Mouse (Mus musculus): Measurements from ENCODE around the gene Vps11. TPM values are rescaled to one million over a fixed set of nuclear protein-coding genes. Genes with fewer than 3 reads are reported as not detected.
A peak's percentile ranks its signal among the peaks of the same experiment; 100 is the strongest.
"Not testable (repeated sequence)": the region's sequence is repeated elsewhere in the genome, so short reads cannot be mapped to it uniquely, and the experiment has no call there.

The Vps11 gene
- polyA plus RNA-seq (2012; rRNA removed) (9.4 and 9.7 TPM in 2 replicates), polyA plus RNA-seq (2014; fragmentation: Nextera tagmentation; extraction: Ambion mirVana) (11.5 and 12.0 TPM in 2 replicates)

DNA sequence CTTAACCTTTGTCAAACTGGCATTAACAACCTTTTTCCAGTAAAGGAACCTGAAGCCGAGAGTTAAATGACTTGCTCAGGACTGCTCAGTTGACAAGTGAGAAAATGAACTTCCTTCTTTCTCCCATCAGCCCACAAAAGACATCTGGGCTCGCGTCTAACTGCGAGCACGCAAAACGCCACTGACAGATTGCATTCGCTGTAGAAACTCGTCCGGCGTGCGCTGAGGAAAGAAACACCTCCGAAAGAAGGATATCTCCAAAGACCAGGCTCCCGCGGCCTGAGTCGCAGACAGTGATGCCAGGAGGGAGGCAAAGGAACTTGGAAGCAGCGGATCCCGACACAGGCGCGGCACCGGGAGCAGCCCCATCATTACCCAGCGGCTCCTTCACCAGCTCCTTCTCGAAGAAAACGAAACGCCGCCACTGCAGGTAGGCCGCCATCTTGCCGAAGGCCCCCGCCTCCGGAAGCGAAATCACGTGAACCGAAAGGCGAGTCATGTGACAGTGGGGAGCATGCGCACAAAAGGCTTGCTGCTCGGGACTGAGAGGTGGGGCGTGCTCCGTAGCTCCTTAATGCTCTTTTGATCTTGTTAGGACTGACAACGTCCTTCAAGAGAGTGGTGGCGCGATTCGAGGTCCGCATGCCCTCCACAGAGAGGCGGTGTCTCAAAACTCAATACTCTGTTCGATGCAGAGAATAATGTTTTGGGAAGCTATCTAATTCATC lies at the start of gene Vps11:
Gene Vps11 (minus strand): TSS at position 481 of the 728 bp plus-strand sequence.
- under 1% methylated on average over 44 of the region's 44 CpGs for WGBS (ENCODE audit: insufficient replicate concordance)
- peak within 1 kb of the TSS; percentile 82 for H3K9ac ChIP-seq (replicated peaks)
- H3K36me3 ChIP-seq (replicated peaks; ENCODE audit: control insufficient read depth, insufficient read depth, low read depth): peaks cover 26% of the 10 kb centered on the region
- no peaks in the 10 kb centered on the region for H3K9me3 ChIP-seq (ENCODE audit: control insufficient read depth, low read length)
- peak within 1 kb of the TSS; percentile 86 for H3K4me2 ChIP-seq (ENCODE audit: low read depth)
- no peaks in the 10 kb centered on the region for H3K27me3 ChIP-seq (ENCODE audit: control insufficient read depth, insufficient read depth, low read length)
- H3K27ac ChIP-seq: peak within 1 kb of the TSS; percentile 77
- peaks cover 6 to 7% of the 10 kb centered on the region in 2 experiments; a peak in 3 of 4 replicates for H3K4me1 ChIP-seq (replicated peaks; ENCODE audit: control insufficient read depth in 2 of 2, insufficient read depth in 2 of 2, low read length in 1 of 2)
- peak within 1 kb of the TSS; percentile 91 to 93 for H3K4me3 ChIP-seq (ENCODE audit: insufficient read depth in 1 of 2, low read depth in 2 of 2, low read length in 2 of 2)
- peak; percentile 31; the same call in 1 of the 2 replicates for TF ChIP-seq CTCF (IDR thresholded peaks at IDR 0.05; ENCODE audit: low read depth)
- TF ChIP-seq EP300 (IDR thresholded peaks at IDR 0.05; ENCODE audit: low read depth): 0 out of 2 replicates have a peak, but pooled peaks have one; percentile 15
- ATAC-seq (ENCODE audit: insufficient read depth): peak; percentile 88
- peak; percentile 94 to 96 (median 95) for DNase-seq (ENCODE audit: low read depth in 3 of 3, low spot score in 3 of 3)

DNA sequence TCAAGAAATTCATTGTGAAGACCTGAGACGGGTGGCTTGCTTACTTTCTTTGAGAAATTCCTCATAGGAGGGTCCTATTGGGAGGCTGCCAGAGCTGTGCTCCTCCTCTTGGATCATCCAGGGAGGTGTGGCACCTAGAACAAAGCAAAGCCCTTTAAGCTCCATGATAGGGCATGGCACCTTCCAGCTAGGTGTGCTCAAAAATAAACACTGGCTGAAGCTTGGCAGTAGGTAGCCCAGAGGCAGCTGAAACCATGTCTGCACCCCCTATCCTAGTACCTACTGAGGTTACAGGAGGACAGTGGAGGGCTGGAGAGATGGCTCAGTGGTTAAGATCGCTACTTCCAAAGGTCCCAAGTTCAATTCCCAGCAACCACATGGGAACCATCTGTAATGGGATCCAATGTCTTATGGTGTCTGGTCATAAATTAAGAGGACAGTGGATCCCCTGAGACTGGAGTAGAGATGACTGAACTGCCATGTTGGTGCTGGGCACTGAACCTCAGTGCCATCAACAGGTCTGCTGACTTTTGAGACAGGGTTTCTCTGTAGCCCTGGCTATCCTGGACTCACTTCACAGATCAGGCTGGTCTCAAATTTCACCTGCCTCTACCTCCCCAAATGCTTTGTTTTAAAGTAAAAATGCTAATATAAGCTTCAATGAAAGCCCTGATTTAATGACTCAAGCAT lies 49.3 kb upstream of the Vps11 start:
- Histone ChIP-seq H3K27ac (no peak overlapping the region; the same call in 1 of the 2 replicates), H3K9ac (replicated peaks) (no peak overlapping the region), H3K9me3 (ENCODE audit: control insufficient read depth, low read length) (no peaks in the 10 kb centered on the region), H3K4me3 (ENCODE audit: insufficient read depth in 1 of 2, low read depth in 2 of 2, low read length in 2 of 2) (no peak overlapping the region), H3K36me3 (replicated peaks; ENCODE audit: control insufficient read depth, insufficient read depth, low read depth) (peaks cover 61% of the 10 kb centered on the region), H3K4me2 (ENCODE audit: low read depth) (no peak overlapping the region), H3K27me3 (ENCODE audit: control insufficient read depth, insufficient read depth, low read length) (no peaks in the 10 kb centered on the region), H3K4me1 (replicated peaks; ENCODE audit: control insufficient read depth in 2 of 2, insufficient read depth in 2 of 2, low read length in 1 of 2) (peaks cover 10 to 28% of the 10 kb centered on the region in 2 experiments)
- WGBS (ENCODE audit: insufficient replicate concordance): 68% methylated on average over 2 of the region's 2 CpGs
- ATAC-seq (ENCODE audit: insufficient read depth): no peak
- DNase-seq (ENCODE audit: low read depth in 3 of 3, low spot score in 3 of 3): no peak
- TF ChIP-seq CTCF (IDR thresholded peaks at IDR 0.05; ENCODE audit: low read depth) (no peak), EP300 (IDR thresholded peaks at IDR 0.05; ENCODE audit: low read depth) (no peak)

DNA sequence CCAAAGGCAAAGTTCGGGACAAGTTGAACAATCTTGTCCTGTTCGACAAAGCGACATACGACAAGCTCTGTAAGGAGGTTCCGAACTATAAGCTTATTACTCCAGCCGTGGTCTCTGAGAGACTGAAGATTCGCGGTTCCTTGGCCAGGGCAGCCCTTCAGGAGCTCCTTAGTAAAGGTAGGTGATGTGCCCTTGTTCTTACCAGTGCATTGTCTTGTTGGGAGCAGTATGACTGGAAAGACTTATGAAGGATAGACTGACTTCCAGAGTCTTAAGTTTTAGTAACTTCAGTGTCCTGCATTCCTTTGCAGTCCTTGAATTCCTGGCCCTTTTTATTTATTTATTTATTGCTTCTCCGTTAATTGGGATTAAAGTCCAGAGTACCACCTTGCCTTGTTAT lies 47.2 kb upstream of the Vps11 start:
- Histone ChIP-seq H3K9ac (replicated peaks) (peak overlapping the region; percentile 79), H3K4me1 (replicated peaks; ENCODE audit: control insufficient read depth in 2 of 2, insufficient read depth in 2 of 2, low read length in 1 of 2) (peaks cover 10 to 34% of the 10 kb centered on the region in 2 experiments), H3K36me3 (replicated peaks; ENCODE audit: control insufficient read depth, insufficient read depth, low read depth) (peaks cover 50% of the 10 kb centered on the region), H3K4me2 (ENCODE audit: low read depth) (peak overlapping the region; percentile 95), H3K4me3 (ENCODE audit: insufficient read depth in 1 of 2, low read depth in 2 of 2, low read length in 2 of 2) (peak overlapping the region; percentile 72 to 98), H3K27ac (peak overlapping the region; percentile 22; the same call in 1 of the 2 replicates)
- not testable (repeated sequence) for H3K9me3 ChIP-seq (ENCODE audit: control insufficient read depth, low read length); ATAC-seq (ENCODE audit: insufficient read depth); DNase-seq (ENCODE audit: low read depth in 3 of 3, low spot score in 3 of 3); H3K27me3 ChIP-seq (ENCODE audit: control insufficient read depth, insufficient read depth, low read length)
- 52% methylated on average over 9 of the region's 9 CpGs for WGBS (ENCODE audit: insufficient replicate concordance)

DNA sequence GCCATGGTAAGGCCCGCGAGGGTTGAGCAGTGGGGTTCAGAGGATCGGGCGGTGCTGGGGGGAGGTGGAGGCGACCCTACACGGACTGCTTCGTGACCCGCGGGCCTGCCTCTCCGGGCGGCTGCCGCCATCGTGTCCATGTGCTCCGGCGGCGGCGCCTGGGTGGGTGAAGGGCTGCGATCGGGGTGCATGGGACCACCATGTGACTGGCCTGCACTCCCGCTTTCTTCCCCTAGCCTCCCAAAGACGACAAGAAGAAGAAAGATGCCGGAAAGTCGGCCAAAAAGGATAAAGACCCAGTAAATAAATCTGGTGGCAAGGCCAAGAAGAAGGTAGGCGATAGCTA lies 46.3 kb upstream of the Vps11 start:
- 0% methylated on average over 24 of the region's 24 CpGs for WGBS (ENCODE audit: insufficient replicate concordance)
- DNase-seq (ENCODE audit: low read depth in 3 of 3, low spot score in 3 of 3) (no peak), ATAC-seq (ENCODE audit: insufficient read depth) (no peak; the same call in 1 of the 2 replicates)
- Histone ChIP-seq H3K36me3 (replicated peaks; ENCODE audit: control insufficient read depth, insufficient read depth, low read depth) (peaks cover 50% of the 10 kb centered on the region), H3K27ac (peak overlapping the region; percentile 73), H3K4me1 (replicated peaks; ENCODE audit: control insufficient read depth in 2 of 2, insufficient read depth in 2 of 2, low read length in 1 of 2) (peaks cover 10 to 34% of the 10 kb centered on the region in 2 experiments), H3K4me2 (ENCODE audit: low read depth) (peak overlapping the region; percentile 95), H3K9me3 (ENCODE audit: control insufficient read depth, low read length) (no peaks in the 10 kb centered on the region), H3K4me3 (ENCODE audit: insufficient read depth in 1 of 2, low read depth in 2 of 2, low read length in 2 of 2) (peak overlapping the region; percentile 72 to 98), H3K9ac (replicated peaks) (peak overlapping the region; percentile 79), H3K27me3 (ENCODE audit: control insufficient read depth, insufficient read depth, low read length) (no peaks in the 10 kb centered on the region)
- TF ChIP-seq CTCF (IDR thresholded peaks at IDR 0.05; ENCODE audit: low read depth) (no peak), EP300 (IDR thresholded peaks at IDR 0.05; ENCODE audit: low read depth) (no peak)
